Mouse (Mus musculus) limb, embryonic 15.5 days (tissue): ENCODE measurements around the gene Tvp23b. TPM values are rescaled to one million over a fixed set of nuclear protein-coding genes. Genes with fewer than 3 reads are reported as not detected.
A peak's percentile ranks its signal among the peaks of the same experiment; 100 is the strongest.

ENCODE experiments used
- ATAC-seq: fragments of 200-750 bp; cut with Nextera tagmentation; 2 replicates; pipeline ENCODE4 v1.8.0; 2017; ENCODE audit warnings: low read depth, moderate TSS enrichment; ENCODE audit not compliant: insufficient number of reproducible peaks, low FRiP score, low TSS enrichment
- H3K27ac ChIP-seq: fragments of 300-500 bp; sonication (generic); 2 replicates; pipeline ENCODE4 v1.5.1; 2015; ENCODE audit warnings: moderate library complexity, mild to moderate bottlenecking, inconsistent platforms
- H3K27me3 ChIP-seq: fragments of 300-500 bp; sonication (generic); 2 replicates; pipeline ENCODE4 v1.6.1; 2015; ENCODE audit warnings: inconsistent platforms
- H3K36me3 ChIP-seq: fragments of 300-500 bp; sonication (generic); 2 replicates; pipeline ENCODE4 v1.6.1; 2015; ENCODE audit warnings: inconsistent platforms
- H3K4me1 ChIP-seq: fragments of 300-500 bp; sonication (generic); 2 replicates; pipeline ENCODE4 v1.6.1; 2015; ENCODE audit warnings: inconsistent platforms
- H3K4me2 ChIP-seq: fragments of 300-500 bp; sonication (generic); 2 replicates; pipeline ENCODE4 v1.6.1; 2015; ENCODE audit warnings: mild to moderate bottlenecking, inconsistent platforms
- H3K4me3 ChIP-seq: fragments of 300-500 bp; sonication (generic); 2 replicates; pipeline ENCODE4 v1.5.1; 2015; ENCODE audit warnings: mild to moderate bottlenecking, inconsistent platforms
- H3K9ac ChIP-seq: fragments of 300-500 bp; sonication (generic); 2 replicates; pipeline ENCODE4 v1.6.1; 2015; ENCODE audit warnings: inconsistent platforms
- H3K9me3 ChIP-seq: fragments of 300-500 bp; sonication (generic); 2 replicates; pipeline ENCODE4 v1.6.1; 2016; ENCODE audit warnings: inconsistent platforms
- WGBS: fragments of 180-500 bp; shearing (Covaris S2); methylation state at CpG from one replicate; pipeline ENCODE4 v1.1.7; 2015; 5-methylcytosine and 5-hydroxymethylcytosine counted together
- polyA plus RNA-seq: library from polyadenylated mRNA; unstranded; fragments of >200 nt; fragmentation: Nextera tagmentation; extraction: Ambion mirVana; gene quantifications from 2 replicates; pipeline ENCODE4 v1.2.1, GENCODE M21; 2015

Gene Tvp23b
- polyA plus RNA-seq, 1 experiment from 2014 or later: 82.1 TPM

- Histone ChIP-seq H3K9ac (no peak overlapping the region), H3K4me2 (no peak overlapping the region), H3K4me1 (no peaks in the 10 kb centered on the region), H3K27me3 (no peaks in the 10 kb centered on the region), H3K27ac (no peak overlapping the region), H3K4me3 (no peak overlapping the region), H3K36me3 (no peaks in the 10 kb centered on the region), H3K9me3 (no peaks in the 10 kb centered on the region)
- 78% methylated on average over 2 of the region's 3 CpGs for WGBS
- no peak for ATAC-seq
These were observed 75.5 kb downstream of the Tvp23b start for GRCm38 (mm10) chr11:62954766-62955165.

GRCm38 (mm10) chr11:62955186-62955585, 75.9 kb downstream of the Tvp23b start:
- WGBS: 82% methylated on average over 5 of the region's 5 CpGs
- no peaks in the 10 kb centered on the region for H3K4me1 ChIP-seq
- H3K36me3 ChIP-seq: no peaks in the 10 kb centered on the region
- no peak overlapping the region for H3K4me2 ChIP-seq
- H3K9me3 ChIP-seq: no peaks in the 10 kb centered on the region
- no peak overlapping the region for H3K4me3 ChIP-seq
- H3K27me3 ChIP-seq: no peaks in the 10 kb centered on the region
- no peak overlapping the region for H3K27ac ChIP-seq
- ATAC-seq: no peak
- H3K9ac ChIP-seq: no peak overlapping the region

GRCm38 (mm10) chr11:62955776-62956175, 76.5 kb downstream of the Tvp23b start:
- no peak for ATAC-seq
- no peaks in the 10 kb centered on the region for H3K4me1 ChIP-seq
- no peak overlapping the region for H3K4me3 ChIP-seq
- H3K36me3 ChIP-seq: no peaks in the 10 kb centered on the region
- no peaks in the 10 kb centered on the region for H3K9me3 ChIP-seq
- 38% methylated on average over 6 of the region's 6 CpGs for WGBS
- H3K4me2 ChIP-seq: no peak overlapping the region
- no peak overlapping the region for H3K9ac ChIP-seq
- H3K27me3 ChIP-seq: no peaks in the 10 kb centered on the region
- H3K27ac ChIP-seq: no peak overlapping the region

DNA sequence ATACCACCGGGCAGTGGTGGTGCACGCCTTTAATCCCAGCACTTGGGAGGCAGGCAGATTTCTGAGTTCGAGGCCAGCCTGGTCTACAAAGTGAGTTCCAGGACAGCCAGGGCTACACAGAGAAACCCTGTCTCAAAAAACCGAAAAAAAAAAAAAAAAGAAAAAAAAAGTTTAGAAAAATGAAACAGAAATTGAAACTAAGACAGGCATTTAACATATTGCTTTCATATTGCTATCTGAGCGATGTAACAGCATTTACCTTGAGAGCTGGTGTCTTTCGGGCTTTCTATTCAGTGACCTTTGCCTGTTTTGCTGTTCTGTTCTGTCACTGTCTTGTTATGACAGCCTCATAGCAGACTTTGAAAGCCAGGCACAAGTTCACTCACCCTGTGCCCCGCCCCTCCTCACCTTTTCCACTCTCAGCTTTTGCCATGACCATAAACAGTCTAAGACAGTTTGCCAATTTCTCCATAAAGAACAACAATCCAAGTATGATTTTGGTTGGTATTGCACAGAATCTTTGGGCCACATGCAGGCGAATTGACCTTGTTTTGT, 78.4 kb downstream of the Tvp23b start:
- H3K4me3 ChIP-seq: no peak overlapping the region
- H3K4me2 ChIP-seq: no peak overlapping the region
- H3K4me1 ChIP-seq: no peaks in the 10 kb centered on the region
- ATAC-seq: no peak
- no peaks in the 10 kb centered on the region for H3K9me3 ChIP-seq
- H3K27ac ChIP-seq: no peak overlapping the region
- no peaks in the 10 kb centered on the region for H3K36me3 ChIP-seq
- 87% methylated on average over 8 of the region's 8 CpGs for WGBS
- H3K9ac ChIP-seq: no peak overlapping the region
- no peaks in the 10 kb centered on the region for H3K27me3 ChIP-seq

GRCm38 (mm10) chr11:62963292-62963691, 84.0 kb downstream of the Tvp23b start:
- Histone ChIP-seq H3K4me2 (no peak overlapping the region), H3K27me3 (no peaks in the 10 kb centered on the region), H3K4me3 (no peak overlapping the region), H3K9ac (no peak overlapping the region), H3K36me3 (no peaks in the 10 kb centered on the region), H3K4me1 (peaks cover 24% of the 10 kb centered on the region), H3K9me3 (no peaks in the 10 kb centered on the region), H3K27ac (no peak overlapping the region)
- WGBS: 45% methylated on average over 4 of the region's 4 CpGs
- no peak for ATAC-seq

- 27% methylated on average over 3 of the region's 3 CpGs for WGBS
- peak overlapping the region; percentile 25 for H3K4me3 ChIP-seq
These were observed 87.1 kb downstream of the Tvp23b start for GRCm38 (mm10) chr11:62966424-62966764.

More at GRCm38 (mm10) chr11:62966424-62966764, 87.1 kb downstream of the Tvp23b start:
- no peaks in the 10 kb centered on the region for H3K36me3 ChIP-seq
- H3K27me3 ChIP-seq: no peaks in the 10 kb centered on the region
- H3K9me3 ChIP-seq: no peaks in the 10 kb centered on the region
- H3K9ac ChIP-seq: no peak overlapping the region
- peak overlapping the region; percentile 99 for H3K27ac ChIP-seq
- peaks cover 24% of the 10 kb centered on the region for H3K4me1 ChIP-seq
- H3K4me2 ChIP-seq: peak overlapping the region; percentile 44
- ATAC-seq: peak; percentile 21; the same call in 1 of the 2 replicates

Other genes with a start within 250 kb of the Tvp23b start
- 13.1 and 14.5 TPM in 2 replicates for gene Lrrc75a, start 230.9 kb upstream of the Tvp23b start, polyA plus RNA-seq
- 57.0 and 61.9 TPM in 2 replicates for gene Mmgt2, start 230.8 kb upstream of the Tvp23b start, polyA plus RNA-seq
- gene Zfp287, start 147.6 kb upstream of the Tvp23b start, polyA plus RNA-seq: 8.4 and 8.8 TPM in 2 replicates
- gene Gm10428, start 126.4 kb upstream of the Tvp23b start, polyA plus RNA-seq: not detected in 2 replicates
- 21.8 and 22.3 TPM in 2 replicates for gene Zfp286, start 90.0 kb upstream of the Tvp23b start, polyA plus RNA-seq
- 24.6 and 26.1 TPM in 2 replicates for gene Trim16, start 59.2 kb upstream of the Tvp23b start, polyA plus RNA-seq
- 0.20 and 0.65 TPM in 2 replicates for gene Fbxw10, start 32.4 kb upstream of the Tvp23b start, polyA plus RNA-seq
- 0.22 TPM in 1 of 2 replicates, not detected in the other for gene Cdrt4, start 71.7 kb downstream of the Tvp23b start, polyA plus RNA-seq
- gene Tekt3, start 182.2 kb downstream of the Tvp23b start, polyA plus RNA-seq: 0.16 and 0.22 TPM in 2 replicates
- gene Pmp22, start 249.5 kb downstream of the Tvp23b start, polyA plus RNA-seq: 307 and 381 TPM in 2 replicates